Mouse (Mus musculus): Measurements from ENCODE around the gene Cers4.

Gene Cers4

GRCm38 (mm10) chr8:4492851-4493685, at the start of gene Cers4:
Cers4 (plus strand) TSS chr8:4493026.
- peak; percentile 76 to 81 for DNase-seq

- no peak for DNase-seq
Measured at GRCm38 (mm10) chr8:4458165-4458564, 34.7 kb upstream of the Cers4 start.

DNA sequence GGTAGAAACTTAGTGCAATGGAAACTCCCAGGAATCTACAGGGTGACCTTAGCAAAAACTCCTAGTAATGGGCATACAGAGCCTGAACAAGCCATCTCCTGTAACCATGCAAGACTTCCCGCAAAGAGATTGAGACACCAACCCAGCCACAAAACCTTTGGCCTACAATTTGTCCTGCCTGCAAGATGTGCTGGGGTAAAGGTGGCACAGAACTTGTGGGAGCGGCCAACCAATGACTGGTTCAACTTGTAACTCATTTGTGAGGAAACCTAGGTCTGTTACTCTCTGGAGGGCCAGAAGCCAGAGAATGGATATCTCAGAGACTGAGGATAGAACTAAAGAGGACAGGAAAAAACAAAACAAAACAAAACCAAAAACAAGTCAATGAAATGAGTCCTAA, 29.8 kb upstream of the Cers4 start:
- no peak for DNase-seq

- DNase-seq, result no peak
Measured at GRCm38 (mm10) chr8:4474419-4475187, 18.2 kb upstream of the Cers4 start.

DNA sequence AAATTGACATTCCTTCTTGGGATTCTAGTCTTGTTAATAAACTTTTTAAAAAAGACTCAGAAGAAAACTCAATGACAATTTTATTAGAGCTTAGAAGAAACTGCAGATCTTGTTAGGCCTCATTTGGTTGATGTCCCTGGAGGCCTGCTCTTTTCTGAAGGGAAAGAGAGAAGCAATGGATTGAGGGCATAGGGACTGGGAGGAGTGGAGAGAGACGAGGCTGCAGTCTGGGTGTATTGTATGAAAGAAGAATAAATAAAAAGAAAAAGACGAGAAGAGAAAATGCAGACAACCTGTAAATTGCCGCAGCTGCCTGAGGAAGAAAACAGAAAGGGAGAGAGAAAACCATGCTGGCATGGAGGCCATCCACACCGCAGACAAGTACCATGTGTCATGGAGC, 11.7 kb upstream of the Cers4 start:
- DNase-seq, result no peak

- DNase-seq, result no peak
Measured at GRCm38 (mm10) chr8:4481586-4481985, 11.2 kb upstream of the Cers4 start.

DNA sequence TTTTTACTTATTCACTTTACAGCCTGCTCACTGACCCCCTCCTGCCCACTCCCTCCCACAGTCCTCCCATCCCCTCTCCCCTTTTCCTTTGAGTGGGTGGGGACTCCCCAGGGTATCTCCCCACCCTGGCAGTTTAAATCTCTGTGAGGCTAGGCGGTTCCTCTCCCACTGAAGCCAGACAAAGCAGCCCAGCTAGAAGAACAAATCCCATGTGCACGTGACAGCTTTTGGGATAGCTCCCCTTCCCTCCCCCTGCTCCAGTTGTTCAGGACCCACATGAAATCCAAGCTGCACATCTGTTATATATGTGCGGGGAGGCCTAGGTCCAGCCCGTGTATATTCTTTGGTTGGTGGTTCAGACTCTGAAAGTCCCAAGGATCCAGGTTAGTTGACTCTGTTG, 10.3 kb upstream of the Cers4 start:
- no peak for DNase-seq

- no peak for DNase-seq
Measured at GRCm38 (mm10) chr8:4483330-4483729, 9.5 kb upstream of the Cers4 start.

DNA sequence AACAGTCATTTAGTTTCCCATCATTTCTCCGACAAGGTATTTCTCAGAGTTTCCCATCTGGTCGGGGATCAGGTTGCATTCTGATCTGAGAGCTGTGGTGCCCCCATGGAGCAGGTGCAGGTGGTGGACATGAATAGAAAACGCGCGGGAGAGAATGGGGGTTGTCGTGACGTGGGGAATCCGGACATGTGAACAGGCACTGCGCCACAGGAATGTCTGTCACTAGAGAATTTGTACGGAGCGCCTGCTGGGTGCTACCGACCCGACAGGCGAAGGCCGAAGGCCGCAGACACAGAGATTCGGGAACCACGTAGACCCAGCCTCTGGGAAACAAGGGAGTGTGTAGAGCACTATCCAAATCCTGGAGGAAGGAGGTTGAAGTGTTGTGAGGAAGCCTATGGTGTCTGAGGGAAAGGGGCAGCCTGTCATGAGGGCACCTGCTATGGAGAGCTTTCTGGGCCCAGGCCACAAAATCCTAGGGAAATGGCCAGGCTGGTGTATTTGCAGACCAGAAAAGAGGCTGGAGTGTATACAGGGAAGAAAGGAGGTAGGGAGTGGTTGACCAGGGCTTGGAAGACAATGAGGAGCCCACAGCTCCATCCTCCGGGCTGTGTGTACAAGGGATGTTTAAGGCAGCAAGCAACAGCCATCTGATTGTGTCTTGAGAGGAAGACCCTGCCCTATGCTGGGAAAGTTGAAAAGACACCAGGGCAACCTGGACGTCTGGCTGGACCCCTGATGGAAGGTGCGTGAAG, 1.0 kb downstream of the Cers4 start:
- DNase-seq, result peak; percentile 30 to 33

GRCm38 (mm10) chr8:4495976-4496375, 3.1 kb downstream of the Cers4 start:
- no peak for DNase-seq

DNA sequence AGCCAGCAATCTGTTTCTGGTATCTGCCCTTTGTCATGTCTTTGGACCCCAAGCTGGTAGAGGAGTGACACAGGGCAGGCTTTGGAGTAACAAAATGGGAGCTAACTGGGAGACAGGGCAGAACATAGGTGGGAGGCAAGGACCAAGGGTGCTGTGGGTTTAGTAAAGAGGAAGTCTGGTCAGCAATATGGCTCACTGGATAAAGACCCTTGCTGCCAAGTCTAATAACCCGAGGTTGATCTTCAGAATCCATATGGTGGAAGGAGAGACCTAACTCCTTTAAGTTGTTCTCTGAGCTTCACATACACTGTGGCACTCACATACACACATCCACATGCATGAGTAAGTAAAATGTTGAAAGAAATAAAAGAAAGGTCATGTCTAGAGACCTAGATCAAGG, 4.8 kb downstream of the Cers4 start:
- DNase-seq, result no peak

DNA sequence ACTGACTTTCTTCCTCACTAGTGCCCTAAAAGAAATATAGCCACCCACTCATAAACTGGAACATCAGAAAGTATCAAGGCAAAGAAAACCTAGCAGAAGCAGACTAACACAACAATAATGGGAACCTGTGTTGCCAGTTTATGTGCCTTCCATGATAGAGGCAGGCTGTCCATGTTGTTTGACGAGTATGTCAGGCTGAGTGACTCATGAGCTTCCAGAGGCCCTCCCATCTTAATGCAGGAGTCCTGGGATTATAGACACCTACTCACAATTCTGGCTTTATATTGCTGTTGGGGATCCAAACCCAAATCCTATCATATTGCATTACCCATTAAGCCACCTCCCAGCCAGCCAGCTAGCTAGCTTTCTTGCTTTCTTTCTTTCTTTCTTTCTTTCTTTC, 12.5 kb downstream of the Cers4 start:
- no peak for DNase-seq

DNA sequence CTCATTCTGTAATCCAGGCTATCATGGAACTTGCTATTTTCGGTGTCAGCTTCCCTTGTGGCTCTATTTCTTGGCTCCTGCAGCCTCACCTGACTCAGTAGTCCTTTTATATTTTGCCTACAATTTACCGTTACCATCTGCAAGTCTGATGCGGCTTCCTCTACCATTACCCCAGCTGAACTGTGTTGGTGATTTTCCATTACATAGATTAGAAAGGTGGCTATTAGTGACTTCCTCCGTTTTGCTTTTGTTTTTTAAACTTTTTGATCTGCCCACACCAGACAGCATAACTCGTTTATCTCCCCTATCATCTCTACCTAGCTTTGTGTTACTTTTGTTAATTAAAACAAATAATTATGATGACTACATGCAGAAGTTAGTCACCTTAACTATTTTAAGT, 14.7 kb downstream of the Cers4 start:
- DNase-seq, result no peak

DNA sequence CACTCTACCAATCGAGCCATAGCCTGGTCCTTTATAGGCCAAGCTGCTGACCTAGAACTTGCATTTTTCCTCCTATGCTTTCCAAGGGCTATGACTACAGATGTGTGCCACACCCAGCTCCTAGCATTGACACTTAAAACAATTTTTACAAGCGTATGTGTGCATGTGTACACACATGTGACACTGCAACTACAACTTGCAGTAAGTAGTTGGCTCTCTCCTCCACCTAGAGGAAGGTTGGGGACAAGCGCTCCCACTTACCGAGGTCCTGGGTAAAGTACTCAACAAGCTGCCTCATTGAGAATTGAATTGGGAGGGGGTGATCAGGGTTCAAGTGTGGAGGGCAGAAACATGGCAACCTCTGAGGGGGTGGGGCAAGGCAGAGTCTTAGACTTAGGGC, 18.0 kb downstream of the Cers4 start:
- DNase-seq, result no peak

GRCm38 (mm10) chr8:4511429-4512115, 18.7 kb downstream of the Cers4 start:
- DNase-seq, result no peak

DNA sequence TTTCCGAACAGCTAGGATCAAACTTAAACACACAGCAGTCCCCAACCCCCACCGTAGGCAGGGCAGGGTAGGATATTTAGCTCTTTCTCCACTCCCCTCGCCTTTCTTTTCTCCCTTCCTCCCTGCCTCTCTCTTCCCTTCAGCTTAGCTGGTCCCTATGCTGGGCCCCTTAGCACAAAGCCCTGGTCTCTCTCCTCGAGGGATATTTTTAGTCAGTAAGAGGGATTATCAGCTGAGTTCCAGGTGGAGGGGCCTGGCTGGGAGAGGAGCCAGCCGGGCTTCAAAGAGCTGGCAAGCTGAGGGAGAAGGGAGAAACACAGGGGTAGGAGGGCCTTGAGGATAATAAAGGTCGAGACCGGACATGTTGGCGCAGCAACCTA, 19.3 kb downstream of the Cers4 start:
- no peak for DNase-seq

DNA sequence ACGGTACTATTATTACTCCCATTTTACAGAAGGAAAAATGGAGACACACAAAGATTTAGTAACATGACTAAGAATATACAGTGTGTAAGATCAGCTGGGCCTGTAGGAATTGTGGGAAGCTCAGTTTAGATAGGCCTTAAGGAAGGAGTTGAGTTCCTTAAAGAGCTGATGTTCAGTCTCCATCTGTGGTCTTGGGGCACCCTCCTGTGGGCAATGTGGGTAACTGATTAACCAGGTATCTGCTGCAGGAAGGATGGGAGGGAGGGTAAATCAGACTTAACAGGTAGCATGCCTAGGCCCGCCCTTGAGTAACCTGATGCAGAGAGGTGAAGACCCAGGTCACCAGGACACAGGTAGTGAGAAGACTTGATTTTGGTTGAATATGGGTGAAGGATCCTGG, 23.3 kb downstream of the Cers4 start:
- no peak for DNase-seq

DNA sequence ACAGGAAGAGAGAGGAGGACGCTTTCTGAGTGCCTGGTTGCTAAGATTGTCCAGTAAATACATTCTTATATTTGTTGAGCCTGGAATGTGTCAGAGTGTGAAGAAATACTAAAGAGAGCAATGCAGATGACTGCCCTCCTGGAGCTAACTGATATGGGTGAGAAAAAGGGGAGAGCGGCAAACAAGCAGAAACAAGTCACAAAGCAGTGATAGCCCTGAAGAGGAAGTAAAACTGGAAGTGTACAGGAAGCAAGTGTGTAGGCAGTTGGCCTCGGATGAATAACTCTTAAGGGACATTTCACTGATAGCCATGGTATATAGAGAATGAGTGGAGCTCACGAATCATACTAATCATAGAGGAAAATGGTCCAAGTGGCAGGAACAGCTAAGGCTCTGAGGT, 28.6 kb downstream of the Cers4 start:
- no peak for DNase-seq

- DNase-seq, result no peak
Measured at GRCm38 (mm10) chr8:4523525-4523924, 30.7 kb downstream of the Cers4 start.

All from thymus, adult 18-20 months (tissue).